Mouse (Mus musculus): ENCODE measurements around the gene Cyp2d10. TPM values are rescaled to one million over a fixed set of nuclear protein-coding genes. Genes with fewer than 3 reads are reported as not detected.
"Not testable (repeated sequence)": the region's sequence is repeated elsewhere in the genome, so short reads cannot be mapped to it uniquely, and the experiment has no call there.

The Cyp2d10 gene
- total RNA-seq, 2 experiments from 2014 or later: 0.43 TPM; not detected in 1

GRCm38 (mm10) chr15:82401516-82401915 is 5.5 kb downstream of the Cyp2d10 start:
- DNase-seq (ENCODE audit: low spot score): no peak

DNA sequence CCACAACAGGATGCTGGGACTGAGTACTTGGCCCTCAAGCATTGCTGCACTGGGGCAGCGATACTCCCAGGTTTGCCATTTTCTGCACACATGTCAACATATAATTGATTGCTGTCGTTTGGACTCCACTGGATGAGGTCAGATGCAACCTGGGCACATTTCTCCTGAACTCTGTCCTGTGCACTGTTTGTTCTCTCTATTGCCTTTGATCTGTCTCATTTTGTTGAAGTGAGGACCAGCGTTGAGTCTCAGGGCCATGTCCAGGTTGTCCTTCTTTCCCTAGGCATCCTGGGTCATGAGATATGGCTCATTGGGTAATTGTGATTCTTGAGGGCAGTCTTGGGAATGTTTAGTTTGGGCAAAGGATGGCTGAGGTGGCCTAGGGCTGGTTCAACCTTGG is 11.0 kb downstream of the Cyp2d10 start:
- DNase-seq (ENCODE audit: low spot score): not testable (repeated sequence)

- not testable (repeated sequence) for DNase-seq (ENCODE audit: low spot score)
Observed at GRCm38 (mm10) chr15:82393922-82394321, 13.1 kb downstream of the Cyp2d10 start, which contains the start of gene Cyp2d11. TSS of gene Cyp2d11 (minus strand) at chr15:82394022.

DNA sequence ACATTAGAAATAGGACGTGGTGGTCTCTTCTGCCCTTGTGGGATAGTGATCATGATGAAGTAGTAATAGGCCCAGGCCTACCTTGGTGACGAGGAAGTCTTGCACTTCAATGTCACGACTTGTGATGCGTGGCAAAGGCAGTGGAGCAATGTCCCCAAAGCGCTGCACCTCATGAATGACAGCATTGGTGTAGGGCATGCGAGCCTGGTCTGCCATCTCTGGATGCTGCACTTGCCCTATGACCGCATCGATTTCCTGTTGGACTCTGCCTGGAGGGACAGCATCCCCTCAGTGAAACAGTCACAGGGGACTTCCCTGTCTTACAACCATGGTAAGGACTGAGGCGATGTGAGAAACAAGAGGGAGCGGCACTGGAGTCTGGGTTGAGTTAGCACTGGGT is 17.1 kb downstream of the Cyp2d10 start:
- DNase-seq (ENCODE audit: low spot score): not testable (repeated sequence)

GRCm38 (mm10) chr15:82385729-82386128 is 21.3 kb downstream of the Cyp2d10 start:
- DNase-seq (ENCODE audit: low spot score): no peak

DNA sequence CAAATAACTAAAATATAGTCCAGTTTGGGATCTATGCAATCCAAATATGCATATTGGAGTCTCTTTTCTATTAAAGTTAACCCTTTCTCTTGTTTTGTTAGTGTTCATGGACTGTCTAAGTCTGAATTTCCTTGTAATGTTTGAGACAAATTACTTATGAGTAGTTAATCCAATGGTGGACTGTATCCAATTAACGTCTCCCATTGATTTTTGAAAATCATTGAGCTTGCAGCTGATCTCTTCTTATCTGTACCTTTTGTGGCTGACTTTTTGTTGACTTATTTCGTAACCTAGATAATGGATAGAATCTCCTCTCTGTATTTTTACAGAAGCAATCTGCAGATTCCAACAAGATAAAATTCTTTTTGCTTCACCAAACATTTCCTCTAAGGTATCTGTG is 24.6 kb downstream of the Cyp2d10 start:
- no peak for DNase-seq (ENCODE audit: low spot score)

DNA sequence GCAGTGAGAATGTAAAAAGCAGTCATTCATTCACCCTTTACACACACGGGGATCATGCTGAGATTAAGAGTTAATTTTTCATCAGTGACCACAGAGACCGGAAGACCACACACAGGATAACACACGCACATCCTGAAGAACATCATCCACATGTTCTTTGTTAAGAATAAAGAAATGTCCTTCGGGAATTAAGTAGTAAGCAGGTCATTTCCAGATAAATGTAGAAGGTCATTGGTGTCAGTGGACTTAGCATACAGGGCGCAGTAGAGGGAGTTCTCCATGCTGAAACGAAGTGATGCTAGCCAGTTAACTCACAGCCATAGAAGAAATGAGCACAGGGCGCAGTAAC is 26.3 kb downstream of the Cyp2d10 start:
- DNase-seq (ENCODE audit: low spot score): no peak

DNA sequence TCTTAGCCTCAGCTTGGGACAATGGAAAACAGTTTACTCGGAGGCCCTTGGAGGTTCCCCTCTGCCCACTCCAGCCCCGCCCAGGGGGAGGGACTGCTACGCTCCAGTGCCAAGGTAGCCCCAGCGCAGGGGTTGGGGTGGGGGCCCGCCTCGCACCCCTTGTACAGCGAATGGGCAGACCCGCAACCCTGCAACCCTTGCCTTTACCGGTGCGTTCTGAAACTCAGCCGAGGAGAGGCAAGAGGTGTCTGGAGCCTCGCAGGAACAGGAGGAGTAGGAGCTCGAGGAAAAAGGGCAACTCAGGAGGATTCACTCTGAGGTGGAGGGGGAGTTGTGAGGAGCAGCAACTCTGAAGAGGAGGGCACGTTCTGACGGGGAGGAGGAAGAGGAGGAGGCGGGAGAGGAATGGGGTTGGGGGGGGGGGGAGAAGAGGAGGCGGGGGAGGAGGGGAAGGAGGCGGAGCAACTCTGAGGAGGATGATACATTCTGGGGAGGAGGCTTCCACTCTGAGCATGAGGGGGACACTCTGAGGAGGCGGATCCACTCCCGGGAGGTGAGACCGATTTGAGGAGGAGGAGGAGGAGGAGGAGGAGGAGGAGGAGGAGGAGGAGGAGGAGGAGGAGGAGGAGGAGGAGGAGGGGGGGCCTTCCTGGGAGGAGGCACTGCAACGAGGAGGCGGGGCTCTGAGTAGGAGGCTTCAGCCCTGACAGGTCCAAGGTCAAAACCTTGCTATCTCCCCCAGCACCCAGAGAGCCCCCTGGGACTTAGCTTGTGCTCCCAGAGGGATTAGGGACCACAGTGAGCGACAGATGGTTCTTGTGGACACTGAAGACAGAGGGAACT is 26.9 kb downstream of the Cyp2d10 start, which contains the start of gene Cyp2d22:
Gene Cyp2d22, minus strand, starts transcription at position 390 of the 843 bp plus-strand sequence.
- peak; percentile 60 for DNase-seq (ENCODE audit: low spot score)

DNA sequence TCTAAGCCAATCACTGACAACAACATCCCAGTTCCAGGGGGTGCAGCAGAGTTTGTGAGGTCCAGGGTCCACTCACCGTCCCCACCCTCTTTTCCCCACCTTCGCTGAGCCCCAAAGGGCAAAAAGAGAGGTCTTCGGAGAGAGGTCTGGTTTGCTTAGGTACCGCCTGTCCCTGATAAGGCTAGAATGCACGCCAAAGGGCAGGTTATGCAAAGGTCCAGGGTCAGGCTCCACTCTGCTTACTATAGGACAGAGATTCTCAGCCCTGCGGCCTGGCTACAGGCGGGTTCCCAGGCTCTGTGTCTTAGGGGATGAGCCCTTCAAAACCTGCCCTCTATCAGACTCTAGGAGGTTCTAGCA is 27.5 kb downstream of the Cyp2d10 start:
- DNase-seq (ENCODE audit: low spot score): no peak

DNA sequence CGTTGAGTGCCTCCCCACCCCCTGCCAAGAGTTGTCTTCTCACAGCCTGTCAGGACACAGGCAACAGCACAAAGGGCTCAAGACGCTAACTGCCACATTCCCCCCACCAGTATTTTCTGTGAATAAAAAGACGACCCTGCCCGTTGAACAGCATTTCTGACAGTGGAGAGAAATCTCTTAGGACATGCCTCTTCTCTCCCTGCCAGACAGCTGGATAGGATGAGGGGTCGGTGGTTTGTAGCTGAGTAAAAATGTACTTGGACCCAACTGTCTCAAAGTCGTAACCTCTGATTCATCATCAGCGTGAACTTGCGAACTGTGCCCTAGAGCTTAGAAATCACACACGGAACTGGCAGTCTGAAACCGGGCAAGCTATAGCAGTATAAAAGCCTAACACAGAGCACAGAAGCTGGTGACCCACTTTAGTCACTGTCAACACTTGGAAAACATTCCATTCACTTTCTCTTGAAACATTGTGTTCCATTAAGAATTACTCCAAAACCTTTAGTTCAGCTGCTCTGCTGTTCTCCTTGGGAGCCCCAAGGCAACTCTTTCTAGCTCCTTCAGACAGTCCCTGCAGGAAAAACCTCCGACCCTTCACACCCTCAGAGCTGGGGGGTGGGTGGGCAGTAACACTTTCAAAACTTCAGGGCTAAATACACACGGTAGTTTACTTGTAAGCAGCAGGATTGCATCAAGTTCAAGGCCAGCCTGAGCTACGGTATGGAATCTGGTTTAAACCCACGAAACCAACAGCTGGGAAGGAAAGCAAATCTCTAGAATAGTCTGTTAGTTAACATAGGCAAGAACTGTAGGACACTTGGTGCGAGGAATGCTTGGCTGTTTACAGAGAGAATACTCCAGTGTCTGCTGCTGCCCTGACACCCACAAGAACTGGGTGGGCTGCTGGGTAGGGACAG is 28.5 kb downstream of the Cyp2d10 start:
- no peak for DNase-seq (ENCODE audit: low spot score)

- DNase-seq (ENCODE audit: low spot score): no peak
Observed at GRCm38 (mm10) chr15:82377701-82378100, 29.3 kb downstream of the Cyp2d10 start.

GRCm38 (mm10) chr15:82376393-82377138 is 30.4 kb downstream of the Cyp2d10 start:
- DNase-seq (ENCODE audit: low spot score): peak; percentile 82

- DNase-seq (ENCODE audit: low spot score): no peak
Observed at GRCm38 (mm10) chr15:82375855-82376254, 31.1 kb downstream of the Cyp2d10 start.

GRCm38 (mm10) chr15:82374437-82374836 is 32.6 kb downstream of the Cyp2d10 start:
- no peak for DNase-seq (ENCODE audit: low spot score)

- DNase-seq (ENCODE audit: low spot score): no peak
Observed at GRCm38 (mm10) chr15:82372991-82373390, 34.0 kb downstream of the Cyp2d10 start.

DNA sequence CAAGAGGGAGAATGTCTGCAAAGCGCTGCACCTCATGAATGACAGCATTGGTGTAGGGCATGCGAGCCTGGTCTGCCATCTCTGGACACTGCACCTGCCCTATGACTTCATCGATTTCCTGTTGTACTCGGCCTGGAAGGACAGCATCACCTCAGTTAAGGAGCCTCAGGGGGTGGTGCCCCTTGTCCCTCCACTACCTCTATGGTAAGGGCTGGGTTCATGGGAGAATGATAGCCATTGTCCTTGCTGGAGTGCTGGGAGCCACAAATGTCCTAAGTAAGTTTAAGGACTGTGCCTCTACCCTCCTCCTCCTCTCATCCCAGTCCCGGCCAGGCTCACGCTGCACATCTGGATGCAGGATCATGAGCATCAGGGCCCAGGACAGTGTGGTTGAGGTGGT is 34.5 kb downstream of the Cyp2d10 start:
- no peak for DNase-seq (ENCODE audit: low spot score)

DNA sequence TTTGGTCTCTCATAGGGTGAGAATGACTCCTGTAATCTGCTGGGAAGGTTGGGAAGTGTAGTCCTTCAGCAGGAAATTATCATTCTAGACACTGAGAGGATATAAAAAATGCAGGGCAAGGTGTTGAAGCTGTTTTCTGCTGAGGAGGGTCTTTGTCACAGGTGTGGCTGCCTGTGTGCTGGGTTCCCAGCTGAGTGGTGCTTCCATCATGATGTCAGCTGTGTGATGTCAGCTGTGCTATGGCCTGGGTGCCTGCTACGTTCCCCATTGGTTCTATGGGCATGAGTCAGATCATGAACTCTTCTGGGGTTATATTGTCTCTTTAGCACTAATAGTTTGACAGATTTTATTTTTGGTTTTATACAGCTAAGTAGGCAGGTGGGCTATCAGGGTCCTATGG is 38.1 kb downstream of the Cyp2d10 start:
- no peak for DNase-seq (ENCODE audit: low spot score)

- no peak for DNase-seq (ENCODE audit: low spot score)
Observed at GRCm38 (mm10) chr15:82368146-82368545, 38.8 kb downstream of the Cyp2d10 start.

GRCm38 (mm10) chr15:82364561-82364960 is 42.4 kb downstream of the Cyp2d10 start:
- DNase-seq (ENCODE audit: low spot score): not testable (repeated sequence)

DNA sequence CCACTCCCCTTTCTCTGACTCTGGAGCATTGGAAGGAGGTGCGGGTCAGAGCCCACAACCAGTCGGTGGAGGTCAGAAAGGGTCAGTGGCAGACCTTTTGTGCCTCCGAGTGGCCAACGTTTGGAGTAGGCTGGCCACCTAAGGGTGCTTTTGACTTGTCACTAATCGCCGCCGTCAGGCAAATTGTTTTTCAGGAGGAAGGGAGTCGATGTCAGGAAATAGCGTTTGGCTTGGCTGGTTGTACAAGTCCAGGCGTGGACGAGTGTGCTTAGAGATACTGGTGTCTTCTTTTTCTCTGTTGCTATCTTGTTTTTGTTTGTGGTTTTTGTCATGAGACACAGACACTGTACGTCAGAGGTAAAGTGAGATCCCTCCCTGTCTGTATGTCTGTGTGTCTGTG is 43.2 kb downstream of the Cyp2d10 start:
- not testable (repeated sequence) for DNase-seq (ENCODE audit: low spot score)

GRCm38 (mm10) chr15:82362234-82362633 is 44.8 kb downstream of the Cyp2d10 start:
- DNase-seq (ENCODE audit: low spot score): no peak

Data from gastrocnemius, adult 18-20 months (tissue).